Mouse (Mus musculus): ENCODE results near the gene Fam107a.

Gene Fam107a

DNA sequence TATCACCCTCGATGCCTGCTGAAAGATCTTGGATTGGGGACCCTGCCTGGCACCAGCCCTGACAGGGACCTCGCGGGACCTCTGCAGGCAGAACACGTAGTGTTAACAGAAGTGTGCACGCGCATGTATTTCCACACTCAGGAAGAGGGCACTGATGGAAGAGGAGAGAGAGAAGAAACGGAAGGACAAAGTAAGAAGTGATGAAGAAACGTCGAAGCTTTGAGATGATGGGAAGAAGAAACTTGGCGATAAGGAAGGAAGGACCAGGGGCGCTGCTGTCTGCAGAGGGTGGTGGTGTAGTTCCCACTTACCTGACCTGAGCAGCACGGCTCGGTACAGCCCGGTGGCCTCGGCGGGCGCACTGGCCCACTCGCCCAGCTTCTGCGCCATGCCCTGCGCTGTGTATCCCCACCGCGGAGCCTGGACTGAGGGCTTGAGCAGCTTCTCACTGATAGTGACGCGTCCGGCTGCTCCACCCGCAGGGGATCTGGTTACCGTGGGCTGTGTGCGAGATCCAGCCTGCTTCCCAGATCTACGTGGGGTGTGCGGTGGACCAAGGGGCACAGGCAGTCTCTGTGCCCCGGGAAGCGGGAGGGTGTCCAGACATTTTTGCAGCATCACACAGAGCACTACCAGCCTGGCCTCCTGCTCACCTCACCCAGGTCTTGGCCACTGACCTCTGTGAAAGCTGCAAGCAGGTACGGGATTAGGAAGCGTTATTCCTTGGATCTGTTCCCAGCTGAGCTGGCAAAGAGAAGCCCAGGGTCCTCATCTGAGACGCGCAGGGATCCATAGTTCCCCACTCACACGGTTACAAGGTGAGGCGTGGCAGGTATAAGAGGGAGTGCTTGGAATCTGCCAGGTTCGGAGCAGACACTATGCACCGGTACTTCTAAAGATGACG, at the start of gene Fam107a:
Gene Fam107a (minus strand): TSS at position 830 of the 904 bp plus-strand sequence.
- DNase-seq = no peak

DNA sequence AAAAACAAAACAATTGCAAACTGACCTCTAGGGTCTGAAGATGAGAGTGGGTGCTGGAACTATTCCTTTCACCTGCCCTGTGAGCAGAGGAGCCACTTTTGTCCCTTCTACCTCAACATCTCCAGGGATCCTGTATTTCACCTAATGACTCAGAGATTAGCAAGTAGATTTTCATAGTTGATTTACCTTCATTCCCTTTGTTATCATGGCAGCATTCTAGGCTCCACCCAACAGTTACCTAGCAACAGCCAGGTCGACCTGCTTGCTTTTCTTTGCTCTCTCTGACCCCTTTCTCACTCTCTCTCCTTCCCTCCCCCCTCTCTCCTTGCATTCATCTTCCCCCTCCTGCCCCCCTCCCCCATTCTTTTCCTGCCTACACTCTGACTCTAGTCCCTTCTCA, 49.3 kb upstream of the Fam107a start:
- DNase-seq = no peak

DNA sequence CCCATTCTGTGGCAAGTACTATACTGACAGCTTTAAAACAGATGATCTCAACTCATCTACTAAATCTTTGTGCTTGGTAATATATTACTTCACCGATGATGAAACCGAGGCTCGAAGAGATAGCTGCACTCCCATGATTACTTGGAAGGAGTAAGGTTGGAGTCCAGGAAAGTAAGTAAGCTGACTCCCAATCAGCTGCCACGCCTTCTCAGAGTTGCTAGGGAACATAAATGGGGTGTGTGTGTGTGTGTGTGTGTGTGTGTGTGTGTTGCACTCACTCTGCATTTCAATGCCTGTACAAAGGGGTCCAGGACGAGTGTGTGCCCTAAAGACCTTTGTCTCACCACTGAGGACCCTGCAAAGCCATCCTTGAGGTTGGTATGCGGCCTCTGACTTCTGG, 48.0 kb upstream of the Fam107a start:
- DNase-seq = no peak

DNA sequence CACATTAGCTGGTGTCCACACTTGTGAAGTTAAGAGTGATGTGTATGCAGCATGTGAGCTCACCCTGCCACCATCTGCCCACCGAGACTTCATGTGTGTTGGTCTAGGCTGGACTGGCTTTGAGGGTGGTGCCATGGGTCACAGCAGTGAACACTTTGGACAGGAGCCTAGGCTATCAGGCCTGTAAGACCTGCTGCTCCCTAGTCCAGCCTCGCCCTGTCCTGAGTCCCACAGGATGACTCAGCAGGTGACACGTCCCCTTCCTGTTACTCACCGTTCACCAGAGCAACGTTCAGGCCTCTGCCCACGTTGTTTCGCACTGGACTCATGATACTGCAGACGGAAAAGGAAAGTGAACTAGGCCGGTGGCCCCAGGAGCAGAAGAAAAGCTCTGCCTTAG, 39.0 kb upstream of the Fam107a start:
- DNase-seq = no peak

DNA sequence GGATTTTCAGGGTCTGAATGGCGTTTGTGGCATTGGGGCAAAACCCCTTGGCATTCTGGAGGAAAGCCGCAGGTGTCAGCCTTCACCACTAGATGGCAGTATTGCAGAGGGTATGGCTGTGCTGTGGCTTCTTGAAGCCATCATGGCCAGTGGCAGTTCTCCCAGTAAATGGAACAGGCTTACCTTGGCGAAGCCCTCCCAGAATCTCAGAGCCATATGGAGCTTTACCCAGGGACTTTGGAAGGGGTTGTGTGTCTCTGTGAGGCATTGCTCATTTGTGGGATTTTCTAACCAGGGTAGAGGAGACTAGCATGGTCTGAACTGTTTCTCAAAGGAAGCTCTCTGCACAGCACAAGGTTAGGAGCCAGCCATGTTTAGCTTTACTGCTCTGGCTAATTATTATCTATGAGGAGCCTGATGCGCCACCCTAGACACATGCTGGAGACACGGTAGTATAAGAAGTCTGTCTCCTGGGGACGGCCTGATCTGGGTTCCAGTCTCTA, 38.2 kb upstream of the Fam107a start:
- peak; percentile 58 for DNase-seq

DNA sequence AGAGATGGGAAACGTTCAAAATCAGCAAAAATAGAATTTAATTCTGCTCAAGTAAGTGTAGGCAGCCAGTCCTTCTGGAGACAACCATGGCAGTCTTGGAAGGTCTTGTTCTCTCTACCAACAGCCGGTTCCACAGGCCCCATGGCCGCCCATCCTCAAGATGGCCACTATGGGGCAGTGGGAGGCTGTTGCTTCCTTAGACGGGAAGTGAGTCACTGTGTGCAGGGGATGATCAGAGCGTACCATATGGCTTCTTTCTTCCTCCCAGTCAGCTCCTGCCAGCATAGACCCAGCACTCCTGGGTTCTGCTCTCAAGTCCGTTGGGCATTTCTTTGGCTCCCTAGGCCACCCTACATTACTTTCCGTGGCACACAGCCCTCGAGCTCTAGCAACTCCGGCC, 31.1 kb upstream of the Fam107a start:
- DNase-seq = no peak

DNA sequence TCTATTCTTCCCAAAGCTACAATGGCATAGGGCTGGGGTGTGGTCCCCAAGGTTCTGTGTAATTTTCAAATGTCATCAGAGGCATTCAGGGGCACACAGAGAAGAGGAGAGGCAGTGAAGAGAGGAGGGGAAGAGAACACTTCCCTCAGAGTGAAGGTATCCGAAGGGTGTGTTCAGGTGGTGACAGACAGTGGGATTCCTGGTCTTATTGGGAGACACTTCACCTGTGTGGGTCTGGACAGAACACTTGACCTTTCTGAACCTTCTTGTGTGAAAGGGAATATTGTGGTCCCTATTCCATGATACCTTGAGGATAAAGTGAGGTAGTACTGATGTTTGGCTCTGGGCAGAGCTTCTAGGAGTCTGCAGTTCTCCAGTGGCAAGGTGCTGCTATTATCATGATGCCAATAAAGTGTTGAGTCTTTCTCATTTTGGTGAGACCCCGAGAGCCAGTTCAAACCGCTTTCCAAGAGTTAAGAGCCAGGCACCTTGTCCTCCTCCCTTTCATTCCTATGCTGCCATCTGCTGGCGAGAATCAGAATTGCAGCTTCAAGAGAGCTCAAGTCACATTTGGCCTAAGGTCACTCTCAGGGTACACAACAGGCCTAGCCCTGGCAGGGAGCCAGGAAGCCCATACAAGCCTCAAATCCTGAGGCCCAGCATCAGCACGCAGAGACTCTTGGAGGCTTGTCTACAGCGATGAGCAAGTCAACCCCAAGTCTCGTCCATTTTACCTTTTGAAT, 28.6 kb upstream of the Fam107a start:
- peak; percentile 87 for DNase-seq

DNA sequence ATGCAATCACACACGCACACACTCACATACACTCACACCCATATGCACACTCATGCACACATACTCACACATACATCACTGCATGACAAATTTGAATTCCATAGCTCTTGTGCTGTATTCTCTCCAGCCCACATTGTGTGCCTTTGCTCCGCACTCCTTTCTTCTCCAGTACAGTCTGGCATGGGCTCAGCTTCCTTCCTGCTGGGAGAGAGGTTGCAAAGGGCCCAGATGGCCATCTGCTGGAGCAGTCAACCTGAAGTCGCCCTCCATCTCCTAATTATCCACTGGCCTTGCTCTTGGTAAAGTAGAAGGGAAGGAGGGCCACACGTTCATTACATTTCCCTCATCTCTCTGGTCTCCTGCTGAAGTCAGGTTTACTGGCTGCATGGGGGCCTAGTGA, 27.7 kb upstream of the Fam107a start:
- DNase-seq = peak; percentile 69

DNA sequence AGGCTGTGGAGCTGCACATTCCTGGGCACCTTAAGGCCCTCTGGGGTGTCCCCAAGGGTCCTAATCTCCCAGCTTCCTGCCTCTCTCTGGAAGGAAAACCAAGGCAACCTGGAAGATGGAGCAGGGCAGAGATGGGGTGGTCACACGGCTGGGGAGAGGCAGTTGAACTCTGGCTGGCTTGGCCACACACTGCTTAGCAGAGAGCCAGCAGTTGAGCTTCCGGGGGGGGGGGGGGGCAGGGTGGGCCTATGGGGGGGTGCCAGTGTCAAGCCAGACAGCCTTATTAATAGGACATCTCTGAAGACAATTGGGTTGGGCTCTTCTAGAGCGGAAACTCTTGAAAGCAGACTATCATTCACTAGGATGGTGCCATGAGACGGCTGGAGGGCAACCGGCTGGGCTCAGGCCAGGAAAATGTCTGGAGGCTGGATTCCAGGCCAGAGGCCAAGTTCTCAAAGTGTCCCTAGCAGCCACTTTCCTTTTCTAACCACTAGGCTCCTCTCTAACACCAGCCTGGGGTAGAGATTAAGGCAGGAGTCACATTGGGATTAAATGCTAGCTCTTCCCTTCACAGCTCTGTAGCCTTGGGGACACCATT, 24.8 kb upstream of the Fam107a start:
- DNase-seq = no peak

DNA sequence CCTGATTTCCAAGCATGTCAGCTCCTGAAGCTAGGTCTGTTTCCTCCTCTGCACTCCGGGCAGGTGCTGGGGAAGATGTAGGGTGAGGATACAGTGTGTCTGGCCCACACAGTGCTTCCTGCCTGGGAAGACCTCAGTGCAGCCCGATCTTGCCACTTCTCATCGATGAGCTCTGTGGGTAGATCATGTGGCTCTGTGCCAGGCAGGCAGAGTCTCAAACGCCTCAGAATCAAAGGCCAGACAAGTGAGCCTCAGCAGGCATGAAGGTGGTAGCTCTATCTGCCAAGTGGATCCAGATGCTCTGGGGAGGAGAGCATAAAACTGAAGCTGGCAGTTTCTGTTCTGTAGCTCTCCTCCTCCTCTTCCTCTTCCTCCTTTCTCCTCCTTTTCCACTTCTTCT, 22.4 kb upstream of the Fam107a start:
- no peak for DNase-seq

DNA sequence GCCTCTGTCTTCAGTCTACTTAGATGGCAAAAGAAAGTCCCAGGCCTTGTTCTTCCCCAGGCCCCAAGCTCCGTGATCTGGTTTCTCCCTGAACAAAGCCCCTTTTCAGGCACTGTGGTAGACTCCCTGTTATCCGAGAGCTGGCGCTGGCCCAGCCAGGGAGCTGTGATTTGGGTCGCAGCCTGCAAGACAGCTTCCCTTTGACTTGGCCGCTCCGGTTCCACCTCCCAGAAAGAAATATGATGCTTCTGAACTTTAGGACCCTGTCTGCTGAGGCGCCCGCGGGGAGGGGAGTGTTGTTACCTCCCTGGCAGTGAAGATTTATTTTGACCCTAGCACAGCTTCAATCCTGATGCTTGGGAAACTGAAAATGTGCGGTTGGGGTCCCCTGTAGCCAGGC, 18.1 kb upstream of the Fam107a start:
- DNase-seq = no peak

DNA sequence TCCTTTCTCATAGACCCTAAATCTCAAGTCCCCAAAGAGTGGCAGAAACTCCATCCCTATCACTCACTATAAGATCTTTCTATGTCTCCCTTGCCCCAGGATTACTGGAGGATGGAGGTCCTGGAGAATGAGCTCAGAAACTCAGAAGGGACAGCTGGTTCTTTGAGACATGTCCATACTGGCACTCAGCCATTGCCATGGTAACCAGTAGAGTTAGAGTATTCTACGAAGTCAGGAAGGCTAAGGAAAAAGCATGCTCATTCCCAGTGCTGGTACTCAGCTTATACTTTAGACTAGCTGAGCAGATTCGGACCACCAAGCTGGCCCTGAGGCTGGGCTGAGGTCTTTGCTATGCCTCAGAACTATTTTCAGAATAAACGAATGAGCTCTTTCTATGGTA, 16.7 kb upstream of the Fam107a start:
- no peak for DNase-seq

DNA sequence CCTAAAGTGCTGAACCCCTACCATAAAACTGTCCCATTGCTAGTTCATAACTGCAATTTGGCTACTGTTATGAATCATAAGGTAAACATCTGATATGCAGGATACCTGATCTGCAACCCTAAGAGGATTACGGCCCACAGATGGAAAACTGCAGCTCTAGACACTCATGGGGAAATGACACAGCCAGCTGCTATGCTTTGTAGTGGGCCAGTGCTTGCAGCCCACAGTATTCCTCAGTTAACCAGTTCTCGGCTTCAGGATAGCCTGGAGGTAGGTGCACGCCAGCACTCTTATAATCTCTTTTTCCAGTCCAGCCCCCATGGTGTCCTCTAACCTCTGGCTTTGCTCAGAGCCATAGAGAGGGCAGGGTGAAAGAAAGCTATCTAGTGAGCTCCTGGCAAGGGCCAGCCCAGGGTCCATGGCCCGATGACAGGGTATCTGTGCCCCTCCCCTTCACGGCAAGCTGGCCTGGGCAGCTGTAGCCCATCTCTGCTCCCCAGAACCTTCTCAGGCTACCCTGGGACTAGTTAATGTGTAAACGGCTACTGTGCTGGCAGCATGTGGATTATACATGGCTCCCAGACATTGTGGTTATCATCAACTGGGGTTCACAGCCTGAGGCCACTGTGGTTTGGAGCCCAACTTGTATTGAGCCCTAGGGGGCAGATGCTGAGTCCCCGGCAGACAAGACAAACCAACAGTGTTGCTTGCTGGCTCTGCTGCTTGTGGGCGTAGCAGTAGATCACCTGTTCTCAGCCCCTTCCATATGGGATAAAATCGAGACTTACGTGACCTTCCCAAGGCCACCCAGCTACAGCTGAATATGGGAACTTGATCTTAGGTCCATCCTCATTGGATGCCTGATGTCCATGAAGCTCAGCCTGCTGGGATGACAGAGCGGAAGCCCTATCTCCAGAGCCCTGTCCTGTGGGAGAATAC, 14.8 kb upstream of the Fam107a start:
- no peak for DNase-seq

DNA sequence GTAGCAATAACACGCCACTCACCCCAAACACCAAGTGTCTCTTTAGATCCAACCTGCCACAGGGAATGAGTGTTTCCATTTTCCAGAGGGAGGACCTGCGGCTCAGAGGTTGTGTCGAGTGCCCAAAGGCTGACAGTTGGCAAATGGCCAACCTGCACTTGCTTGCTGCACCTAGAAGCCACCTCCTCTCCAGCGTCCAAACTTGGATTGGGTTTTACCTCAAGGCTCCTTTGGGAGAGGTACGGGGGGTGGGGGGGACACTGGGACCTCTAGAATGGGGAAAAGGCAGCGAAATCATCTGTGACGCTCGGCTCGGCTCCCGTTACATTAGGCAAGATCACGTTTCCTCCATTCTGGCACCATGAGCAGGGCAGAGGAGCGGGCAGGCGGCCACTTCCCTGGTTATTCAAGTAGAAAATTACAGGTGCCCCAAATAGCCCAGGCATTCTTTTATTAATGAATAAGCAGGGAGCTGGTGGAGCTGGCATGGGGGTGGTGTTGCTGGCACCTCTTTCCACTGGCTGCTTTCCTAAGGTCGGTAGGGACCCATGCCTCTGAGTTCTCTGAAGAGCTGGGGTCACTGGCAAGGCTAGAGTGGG, 13.6 kb upstream of the Fam107a start:
- peak; percentile 85 for DNase-seq

DNA sequence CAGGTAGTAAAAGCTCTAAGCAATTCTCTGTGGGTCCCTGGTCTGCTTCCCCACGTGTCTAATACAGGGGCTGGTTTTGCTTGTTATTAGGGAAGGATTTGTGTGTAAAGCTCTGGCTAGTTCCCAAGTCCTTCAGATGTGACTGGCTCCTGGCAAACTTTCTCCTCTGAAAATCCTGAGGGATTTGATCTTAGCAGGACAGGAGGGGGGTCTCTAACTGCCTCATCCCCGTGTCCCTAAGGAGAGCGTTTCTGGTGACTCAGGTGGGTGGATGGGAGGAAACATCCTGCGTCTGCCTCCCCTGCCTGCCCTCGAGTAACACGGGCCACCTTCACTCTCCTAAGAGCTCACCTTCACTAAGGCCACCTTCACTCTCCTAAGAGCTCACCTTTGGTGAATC, 12.6 kb upstream of the Fam107a start:
- no peak for DNase-seq

DNA sequence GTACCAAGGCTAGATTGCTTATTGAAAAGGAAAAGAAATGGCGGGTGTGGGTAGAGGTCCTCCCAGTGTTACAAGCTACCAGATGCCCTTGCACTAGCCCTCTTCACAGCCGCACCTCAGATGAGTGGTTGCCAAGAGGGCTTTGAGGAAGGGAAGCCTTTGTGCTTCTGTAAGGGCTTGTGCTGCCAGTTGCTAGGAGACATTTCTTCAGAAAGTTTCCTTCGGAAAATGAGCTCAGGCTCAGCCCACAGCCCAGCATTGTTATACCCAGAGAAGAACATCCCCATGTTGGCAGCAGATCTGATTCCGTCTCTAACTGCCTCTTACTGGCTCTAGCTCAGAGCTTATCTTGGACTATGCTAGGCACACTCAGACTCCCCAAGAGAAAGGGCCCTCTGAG, 11.7 kb upstream of the Fam107a start:
- no peak for DNase-seq

DNA sequence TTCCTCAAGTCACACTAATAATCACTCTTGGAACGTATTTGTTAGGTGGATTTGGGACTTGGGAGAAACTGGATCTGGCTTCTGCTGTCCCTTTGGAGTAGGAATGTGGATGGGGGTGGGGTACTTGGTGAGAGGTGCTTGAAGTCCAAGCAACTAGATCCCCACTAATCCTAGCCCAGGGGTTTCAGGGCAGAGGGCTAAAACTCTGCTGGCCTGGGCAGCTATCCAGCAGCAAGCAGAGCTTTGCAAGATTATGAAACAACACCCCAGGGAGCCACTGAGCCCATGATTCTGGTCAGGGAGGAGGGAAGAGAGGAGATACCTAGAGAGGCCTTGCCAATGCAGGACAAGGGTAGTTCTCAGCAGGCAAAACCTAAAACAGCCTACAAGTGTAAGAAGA, 9.5 kb upstream of the Fam107a start:
- no peak for DNase-seq

DNA sequence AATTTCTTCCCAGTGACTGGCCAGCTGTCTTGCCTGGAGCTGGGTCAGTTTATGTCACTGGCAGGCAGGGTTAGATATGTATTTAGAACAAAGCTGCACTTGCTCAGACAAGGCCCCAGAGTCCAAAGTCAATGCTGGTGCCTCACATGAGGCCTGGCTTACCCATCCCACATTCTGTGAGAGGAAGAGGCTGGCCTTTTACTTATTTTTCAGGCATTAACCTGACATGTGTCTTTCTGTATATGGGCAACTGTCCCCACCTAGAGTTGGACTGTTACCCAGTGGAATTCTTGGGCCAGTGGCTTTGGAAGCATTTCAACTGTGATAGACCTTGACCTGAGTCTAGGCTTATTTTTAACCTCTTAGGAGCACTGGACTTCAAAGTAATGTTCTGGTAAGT, 9.1 kb upstream of the Fam107a start:
- DNase-seq = no peak

DNA sequence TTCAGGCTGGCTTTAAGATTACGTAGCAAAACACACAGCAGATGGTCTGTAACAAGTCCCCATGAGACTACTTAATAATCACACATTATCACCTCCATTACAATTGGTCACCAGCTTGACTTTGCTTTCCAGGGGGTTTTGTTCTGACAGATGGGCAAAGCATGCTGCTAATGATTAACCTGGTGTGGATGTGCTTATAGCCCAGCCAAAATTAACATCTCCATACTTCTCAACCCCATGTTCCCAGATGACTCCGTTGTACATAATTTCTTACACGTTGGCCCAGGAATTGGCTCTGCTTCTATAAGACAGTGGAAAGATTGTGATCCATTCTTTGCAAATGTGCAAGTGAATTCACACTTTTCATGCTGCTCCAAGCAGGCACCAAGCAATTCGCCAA, 7.9 kb upstream of the Fam107a start:
- no peak for DNase-seq

DNA sequence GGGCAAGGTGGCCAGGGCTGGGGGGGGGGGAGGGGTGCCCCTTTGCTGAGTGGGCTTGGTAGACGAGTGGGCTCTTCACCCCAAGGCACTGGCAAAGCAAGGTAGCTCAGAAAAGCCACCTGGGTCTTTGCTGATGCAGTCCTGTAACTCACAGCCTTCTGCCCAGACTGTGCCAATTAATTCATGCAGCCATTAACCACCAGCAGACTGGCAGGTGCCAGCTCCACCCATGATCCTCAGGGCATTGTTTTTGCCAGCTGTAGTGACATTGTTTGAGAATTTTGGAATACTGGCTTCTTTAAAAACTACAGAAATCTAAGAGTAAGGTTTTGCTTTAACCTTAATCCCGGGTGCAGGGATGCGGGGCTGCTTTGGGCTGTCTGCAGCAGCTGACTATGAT, 2.7 kb upstream of the Fam107a start:
- no peak for DNase-seq

DNA sequence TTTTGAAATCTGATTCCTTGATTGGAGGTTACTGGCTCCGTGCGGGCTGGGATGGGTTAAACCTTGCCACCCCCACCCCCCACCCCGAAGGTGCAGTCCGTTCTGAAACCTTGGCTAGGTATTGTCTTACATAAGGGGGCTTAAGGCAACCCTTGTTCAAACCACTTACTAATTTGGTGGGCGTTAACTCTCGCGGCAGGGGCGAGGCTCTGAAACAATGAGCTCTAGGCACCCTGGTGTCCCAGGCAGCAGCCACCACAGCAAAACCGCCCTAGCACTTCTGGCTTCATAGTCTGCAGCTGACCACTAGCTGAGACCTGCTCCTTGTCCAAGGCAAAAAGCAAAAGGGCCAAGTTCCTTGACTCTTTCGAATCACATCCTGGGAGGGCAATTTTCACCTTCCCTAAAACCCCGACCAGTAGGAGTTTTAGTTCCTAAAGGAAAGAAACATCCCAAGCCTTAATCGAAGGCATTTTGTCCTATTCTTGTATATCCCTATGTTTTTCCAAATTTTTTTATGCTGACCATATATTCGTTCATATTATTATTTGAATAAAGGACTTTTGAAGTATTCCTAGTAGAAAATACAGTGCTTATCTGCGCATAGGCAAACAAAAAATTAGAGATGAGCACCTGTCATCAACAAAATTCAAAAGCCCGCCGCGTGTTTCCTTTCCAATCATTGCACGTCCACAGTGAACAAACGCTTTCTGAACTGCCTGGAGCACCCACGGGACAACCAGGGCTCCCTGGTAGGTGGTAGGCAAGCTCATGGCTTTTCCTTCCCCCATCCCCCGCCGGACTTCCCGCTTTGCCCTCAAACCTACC, 1.2 kb downstream of the Fam107a start:
- DNase-seq = no peak
